Mouse (Mus musculus): Measurements from ENCODE around the gene Map2.

- no peak for TF ChIP-seq MXI1 (IDR thresholded peaks at IDR 0.05; ENCODE audit: low read depth, low read length)
- no peak for TF ChIP-seq USF1 (IDR thresholded peaks at IDR 0.05; ENCODE audit: low read depth, low read length)
- no peak for TF ChIP-seq GATA1 (IDR thresholded peaks at IDR 0.05; ENCODE audit: low read depth, low read length)
- no peak for TF ChIP-seq POLR2AphosphoS2 (IDR thresholded peaks at IDR 0.05; ENCODE audit: low read length)
These were observed 190.5 kb downstream of the Map2 start for GRCm38 (mm10) chr1:66365600-66365999.
